Mouse (Mus musculus): ENCODE results near the gene Gm17190.
"Not testable (repeated sequence)": the region's sequence is repeated elsewhere in the genome, so short reads cannot be mapped to it uniquely, and the experiment has no call there.

Gene Gm17190

GRCm38 (mm10) chr13:96081754-96082153 lies at the start of gene Gm17190:
TSS of gene Gm17190 (plus strand) at chr13:96082054.
- not testable (repeated sequence) for DNase-seq

DNA sequence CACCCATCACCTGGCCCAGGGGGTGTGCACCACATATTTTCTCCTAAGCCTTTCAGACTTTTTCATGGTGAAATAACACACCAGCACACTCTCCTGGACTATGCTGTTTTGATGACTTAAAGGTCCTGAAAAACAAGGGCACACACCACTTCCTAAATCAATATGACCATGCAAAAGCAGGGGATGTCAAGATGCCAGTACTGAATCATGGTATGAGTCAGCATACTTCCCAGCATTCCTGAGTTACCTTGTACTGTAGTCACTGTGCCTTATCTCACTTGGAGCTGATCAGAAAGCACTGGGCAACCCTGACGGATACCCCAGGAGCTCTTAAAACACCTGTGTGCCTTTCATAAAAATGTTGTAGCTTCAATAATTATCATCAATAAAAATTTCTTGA lies 42.3 kb upstream of the Gm17190 start:
- DNase-seq: no peak

DNA sequence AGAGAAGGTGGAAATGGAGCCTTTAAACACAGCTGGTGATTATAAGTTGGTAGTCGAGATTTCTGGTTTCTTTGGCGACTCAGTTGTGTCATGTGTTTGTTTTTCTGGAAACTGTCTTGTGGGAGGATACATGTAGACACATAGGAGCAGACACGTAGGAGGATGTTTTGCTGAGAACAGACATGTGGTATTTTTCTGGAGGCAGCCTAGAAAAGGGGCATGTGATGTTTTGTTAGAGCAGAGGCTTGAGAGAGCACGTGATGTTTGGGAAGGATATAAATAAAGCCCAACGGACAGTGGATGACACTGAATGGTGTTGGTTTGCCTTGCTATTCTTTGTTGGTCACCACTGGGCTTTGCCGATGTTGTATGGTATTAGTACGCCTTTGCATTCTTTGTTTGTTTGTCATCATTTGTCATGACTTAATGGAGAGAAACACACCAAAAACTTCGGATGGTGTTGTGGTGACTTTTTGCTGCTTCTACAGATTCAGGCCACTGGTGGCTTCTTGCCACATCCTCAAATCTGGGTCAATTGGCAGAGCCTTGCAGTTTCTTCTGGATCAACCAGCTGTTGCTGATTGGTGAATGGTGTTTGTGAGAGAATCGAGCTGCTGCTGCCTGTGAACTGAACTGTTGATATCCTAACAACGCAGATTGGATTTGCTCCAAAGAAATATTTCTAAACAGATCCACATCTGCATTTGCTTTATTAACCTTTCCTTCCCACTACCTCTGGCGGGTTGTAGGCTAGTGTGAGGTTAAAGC lies 41.4 kb upstream of the Gm17190 start:
- DNase-seq: no peak

DNA sequence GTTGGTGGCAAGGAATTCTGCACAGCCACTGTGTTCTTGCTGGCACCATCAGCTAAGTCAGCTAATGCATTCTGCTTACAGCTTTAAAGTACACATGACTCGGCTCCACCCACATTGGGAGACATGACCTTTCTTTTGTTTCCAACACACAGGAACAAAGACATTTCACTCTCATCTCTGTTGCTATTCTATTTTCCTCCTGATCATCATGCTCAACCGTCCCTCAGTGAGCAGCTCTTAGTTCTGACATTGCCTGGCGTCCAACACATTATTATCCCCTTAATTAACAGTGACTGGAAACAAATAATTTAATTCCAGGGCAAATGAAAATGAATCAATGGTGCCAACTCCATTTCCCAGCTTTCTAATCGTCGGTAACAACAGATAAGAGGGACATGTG lies 36.5 kb upstream of the Gm17190 start:
- no peak for DNase-seq

- no peak for DNase-seq
These were observed 29.1 kb upstream of the Gm17190 start for GRCm38 (mm10) chr13:96052755-96053154.

DNA sequence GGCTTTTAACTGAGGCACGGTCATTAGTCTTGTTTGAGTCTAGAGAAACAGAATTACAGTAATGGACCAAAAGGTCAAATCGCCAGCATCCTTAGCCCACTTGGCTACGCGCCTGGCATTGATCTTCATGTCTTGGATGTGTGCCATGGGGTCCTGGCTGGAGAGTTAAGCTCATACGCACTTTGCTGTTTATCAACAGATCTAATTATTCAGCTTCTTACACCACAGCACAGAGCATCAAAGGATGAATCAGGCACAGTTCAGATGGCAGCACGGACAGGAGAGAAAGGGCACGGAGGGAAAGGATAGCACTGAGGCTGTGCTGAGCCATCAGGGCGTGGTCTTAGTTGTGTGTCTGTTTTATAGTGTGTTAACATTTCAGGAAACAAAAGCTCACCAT lies 8.3 kb upstream of the Gm17190 start:
- DNase-seq: no peak

DNA sequence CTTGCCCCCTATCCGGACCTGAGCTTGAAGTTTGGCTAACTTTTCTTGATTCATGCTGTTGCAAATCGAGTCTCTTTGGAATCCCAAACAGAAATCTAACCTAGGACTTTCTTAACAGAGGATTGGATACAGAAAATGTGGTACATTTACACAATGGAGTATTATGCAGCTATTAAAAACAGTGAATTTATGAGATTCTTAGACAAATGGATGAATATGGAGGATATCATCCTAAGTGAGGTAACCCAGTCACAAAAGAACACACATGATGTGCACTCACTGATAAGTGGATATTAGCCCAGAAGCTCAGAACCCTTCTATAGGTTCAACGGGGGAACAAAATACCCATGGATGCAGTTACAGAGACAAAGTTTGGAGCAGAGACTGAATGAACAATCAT lies 578 bp upstream of the Gm17190 start, which contains the start of gene Gm20075:
Gene Gm20075 (minus strand): TSS at position 101 of the 400 bp plus-strand sequence.
- DNase-seq: not testable (repeated sequence)

DNA sequence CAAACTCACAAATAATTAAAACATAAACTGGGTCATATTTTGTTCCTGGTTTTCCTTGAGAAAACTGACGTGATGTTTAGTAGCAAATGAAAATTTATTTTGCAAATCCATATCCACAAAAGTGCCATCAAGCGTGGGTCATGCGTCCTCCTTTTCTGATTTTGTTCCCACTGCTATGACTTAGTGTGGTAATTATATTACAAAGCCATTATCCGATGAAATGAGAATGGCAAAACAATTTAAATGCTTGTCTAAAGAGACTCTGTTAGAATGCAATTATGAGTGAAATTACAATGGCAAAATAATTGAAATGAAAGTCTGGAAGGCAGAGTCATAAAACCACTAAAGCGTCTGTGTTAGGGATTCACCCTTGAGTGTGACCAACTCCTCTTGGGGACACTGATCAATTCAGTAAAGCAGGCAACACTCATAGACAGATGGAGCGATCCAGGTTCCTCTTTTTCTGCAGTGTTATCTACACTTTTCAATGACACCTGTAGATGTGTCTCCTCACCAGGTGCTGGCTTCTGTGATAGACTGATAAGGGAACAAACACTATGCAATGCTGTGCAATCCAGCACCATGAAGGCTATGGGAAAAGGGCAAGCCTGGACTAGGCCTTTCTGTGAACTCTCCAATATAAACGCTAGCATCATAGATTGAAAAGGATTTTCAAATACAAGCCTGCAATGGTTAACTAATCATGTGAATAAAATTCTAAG lies 3.9 kb downstream of the Gm17190 start:
- DNase-seq: no peak

DNA sequence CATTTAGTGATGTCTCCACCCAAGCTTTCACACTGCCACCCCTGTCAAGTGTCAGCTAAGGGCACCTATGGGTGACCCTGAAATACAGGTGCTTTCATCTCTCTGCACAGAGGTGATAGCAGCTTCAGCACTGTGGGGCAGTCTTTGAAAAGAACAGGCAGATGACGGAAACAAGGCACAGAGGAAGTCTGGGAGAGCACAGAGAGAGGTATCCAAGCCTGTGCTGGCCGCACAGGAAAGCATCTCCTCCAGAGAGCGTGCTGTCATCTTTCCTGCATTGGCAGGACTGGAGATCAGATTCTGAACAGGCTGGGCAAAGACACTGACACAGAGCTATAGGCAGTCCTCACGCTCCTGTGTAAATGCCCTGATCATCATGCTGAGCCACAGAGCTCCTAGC lies 9.1 kb downstream of the Gm17190 start:
- DNase-seq: no peak

- DNase-seq: no peak
These were observed 24.5 kb downstream of the Gm17190 start for GRCm38 (mm10) chr13:96106367-96106766.

- DNase-seq: no peak
These were observed 28.9 kb downstream of the Gm17190 start for GRCm38 (mm10) chr13:96110767-96111166.

- no peak for DNase-seq
These were observed 30.9 kb downstream of the Gm17190 start for GRCm38 (mm10) chr13:96112711-96113110.

GRCm38 (mm10) chr13:96125011-96125410 lies 43.2 kb downstream of the Gm17190 start:
- DNase-seq: no peak

DNA sequence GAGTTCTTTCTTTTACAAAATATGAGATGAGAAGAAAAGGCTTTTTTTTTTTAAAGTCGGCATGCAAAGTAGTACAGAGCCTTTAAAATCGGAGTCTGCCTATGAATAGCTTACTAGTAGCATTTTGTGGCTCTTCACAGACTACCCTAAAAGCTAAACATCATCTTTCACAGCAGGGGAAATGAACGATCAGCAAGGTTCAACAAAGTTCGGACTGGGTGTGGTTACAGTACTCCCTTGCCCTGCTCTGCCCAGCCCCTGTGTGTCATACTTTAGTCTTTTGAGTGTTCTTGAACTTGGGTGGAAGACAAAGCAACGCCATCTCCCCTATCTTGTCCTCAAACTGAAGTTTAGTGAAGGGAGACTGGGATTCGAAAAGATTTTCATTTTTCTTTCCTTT lies 44.8 kb downstream of the Gm17190 start:
- no peak for DNase-seq

- no peak for DNase-seq
These were observed 47.2 kb downstream of the Gm17190 start for GRCm38 (mm10) chr13:96129081-96129480.

- peak; percentile 9 for DNase-seq
These were observed 49.2 kb downstream of the Gm17190 start for GRCm38 (mm10) chr13:96131050-96131449.

DNA sequence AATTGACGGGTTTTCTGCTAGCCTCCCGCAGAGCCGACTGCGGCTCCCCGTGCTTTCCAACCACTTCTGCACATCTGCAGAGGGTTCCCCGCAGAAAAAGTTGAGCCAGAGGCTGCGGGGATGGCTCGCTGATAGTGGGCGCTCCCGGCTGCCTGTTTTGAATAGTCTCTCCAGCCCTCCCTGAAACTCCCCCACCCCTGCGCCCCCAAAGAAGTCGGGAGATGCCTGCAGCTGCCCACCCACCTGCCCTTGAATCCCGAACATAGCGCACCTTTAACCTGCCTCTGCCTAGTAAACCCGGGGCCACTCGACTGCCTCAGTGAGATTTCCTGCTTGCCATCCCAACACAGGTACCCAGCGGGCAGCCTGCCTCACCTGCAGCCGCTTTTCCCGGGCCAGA lies 50.1 kb downstream of the Gm17190 start:
- DNase-seq: no peak

- DNase-seq: peak; percentile 51
These were observed 50.6 kb downstream of the Gm17190 start, which contains the start of gene Sv2c for GRCm38 (mm10) chr13:96132401-96132816. TSS of gene Sv2c (minus strand) at chr13:96132577.

All from kidney, postnatal 10 days (tissue).